Mouse (Mus musculus): ENCODE measurements around the gene Rbm18. TPM values are rescaled to one million over a fixed set of nuclear protein-coding genes. Genes with fewer than 3 reads are reported as not detected.
"Not testable (repeated sequence)": the region's sequence is repeated elsewhere in the genome, so short reads cannot be mapped to it uniquely, and the experiment has no call there.

Rbm18 gene
- polyA plus RNA-seq, 1 experiment from 2014 or later: 164 TPM

GRCm38 (mm10) chr2:36152401-36152800 is 15.8 kb upstream of the Rbm18 start:
- not testable (repeated sequence) for H3K9me3 ChIP-seq; H3K4me2 ChIP-seq (replicated peaks); H3K4me1 ChIP-seq; H3K27me3 ChIP-seq; H3K27ac ChIP-seq (replicated peaks); ATAC-seq (replicated peaks); H3K4me3 ChIP-seq; H3K9ac ChIP-seq (replicated peaks)
- WGBS: 93% methylated on average over 4 of the region's 4 CpGs
- H3K36me3 ChIP-seq: peaks cover 10% of the 10 kb centered on the region

- no peak overlapping the region for H3K27ac ChIP-seq (replicated peaks)
- H3K9me3 ChIP-seq: no peaks in the 10 kb centered on the region
- 91% methylated on average over 7 of the region's 7 CpGs for WGBS
- no peaks in the 10 kb centered on the region for H3K27me3 ChIP-seq
- peaks cover 10% of the 10 kb centered on the region for H3K36me3 ChIP-seq
- no peaks in the 10 kb centered on the region for H3K4me1 ChIP-seq
- no peak for ATAC-seq (replicated peaks)
- no peak overlapping the region for H3K4me2 ChIP-seq (replicated peaks)
- no peak overlapping the region for H3K4me3 ChIP-seq
- H3K9ac ChIP-seq (replicated peaks): no peak overlapping the region
These were observed 12.3 kb upstream of the Rbm18 start for GRCm38 (mm10) chr2:36148876-36149365.

GRCm38 (mm10) chr2:36139096-36139495 is 2.5 kb upstream of the Rbm18 start:
- no peak for ATAC-seq (replicated peaks)

GRCm38 (mm10) chr2:36135887-36136286 is 686 bp downstream of the Rbm18 start:
- peaks cover 29% of the 10 kb centered on the region for H3K4me1 ChIP-seq
- H3K4me3 ChIP-seq: peak overlapping the region; percentile 62
- peaks cover 34% of the 10 kb centered on the region for H3K36me3 ChIP-seq
- WGBS: 3% methylated on average over 4 of the region's 4 CpGs
- ATAC-seq (replicated peaks): 0 out of 2 replicates have a peak, but pooled peaks have one; percentile 0
- H3K4me2 ChIP-seq (replicated peaks): peak overlapping the region; percentile 61
- H3K9me3 ChIP-seq: no peaks in the 10 kb centered on the region
- peak overlapping the region; percentile 81; the same call in 1 of the 2 replicates for H3K27ac ChIP-seq (replicated peaks)
- no peaks in the 10 kb centered on the region for H3K27me3 ChIP-seq
- H3K9ac ChIP-seq (replicated peaks): peak overlapping the region; percentile 69

More at GRCm38 (mm10) chr2:36139096-36139495, 2.5 kb upstream of the Rbm18 start:
- H3K9me3 ChIP-seq: no peaks in the 10 kb centered on the region
- H3K9ac ChIP-seq (replicated peaks): no peak overlapping the region
- no peak overlapping the region for H3K4me3 ChIP-seq
- H3K36me3 ChIP-seq: peaks cover 7% of the 10 kb centered on the region; the same call in 1 of the 2 replicates
- peaks cover 29% of the 10 kb centered on the region for H3K4me1 ChIP-seq
- no peaks in the 10 kb centered on the region for H3K27me3 ChIP-seq
- H3K27ac ChIP-seq (replicated peaks): no peak overlapping the region
- 80% methylated on average over 2 of the region's 2 CpGs for WGBS
- H3K4me2 ChIP-seq (replicated peaks): no peak overlapping the region

- no peak for ATAC-seq (replicated peaks)
These were observed 7.5 kb downstream of the Rbm18 start for GRCm38 (mm10) chr2:36129051-36129450.

GRCm38 (mm10) chr2:36127973-36128372 is 8.6 kb downstream of the Rbm18 start:
- H3K27ac ChIP-seq (replicated peaks): no peak overlapping the region
- H3K4me2 ChIP-seq (replicated peaks): no peak overlapping the region
- H3K36me3 ChIP-seq: peaks cover 74% of the 10 kb centered on the region
- no peaks in the 10 kb centered on the region for H3K27me3 ChIP-seq
- ATAC-seq (replicated peaks): no peak
- WGBS: 87% methylated on average over 4 of the region's 4 CpGs
- H3K9me3 ChIP-seq: no peaks in the 10 kb centered on the region
- no peak overlapping the region for H3K9ac ChIP-seq (replicated peaks)
- H3K4me3 ChIP-seq: no peak overlapping the region
- H3K4me1 ChIP-seq: no peaks in the 10 kb centered on the region

More at GRCm38 (mm10) chr2:36129051-36129450, 7.5 kb downstream of the Rbm18 start:
- no peaks in the 10 kb centered on the region for H3K9me3 ChIP-seq
- H3K27me3 ChIP-seq: no peaks in the 10 kb centered on the region
- no peak overlapping the region for H3K4me2 ChIP-seq (replicated peaks)
- no peak overlapping the region for H3K4me3 ChIP-seq
- no peak overlapping the region for H3K27ac ChIP-seq (replicated peaks)
- no peak overlapping the region for H3K9ac ChIP-seq (replicated peaks)
- H3K36me3 ChIP-seq: peaks cover 77% of the 10 kb centered on the region
- H3K4me1 ChIP-seq: no peaks in the 10 kb centered on the region
- 73% methylated on average over 3 of the region's 3 CpGs for WGBS

GRCm38 (mm10) chr2:36126795-36127429 is 9.7 kb downstream of the Rbm18 start:
- H3K36me3 ChIP-seq: peaks cover 73% of the 10 kb centered on the region
- H3K4me1 ChIP-seq: no peaks in the 10 kb centered on the region
- H3K4me3 ChIP-seq: no peak overlapping the region
- H3K27ac ChIP-seq (replicated peaks): no peak overlapping the region
- ATAC-seq (replicated peaks): no peak
- no peaks in the 10 kb centered on the region for H3K27me3 ChIP-seq
- WGBS: 93% methylated on average over 9 of the region's 9 CpGs
- H3K9me3 ChIP-seq: no peaks in the 10 kb centered on the region
- H3K9ac ChIP-seq (replicated peaks): no peak overlapping the region
- no peak overlapping the region for H3K4me2 ChIP-seq (replicated peaks)

GRCm38 (mm10) chr2:36112632-36113031 is 23.9 kb downstream of the Rbm18 start:
- no peak overlapping the region for H3K4me3 ChIP-seq

GRCm38 (mm10) chr2:36108615-36109014 is 28.0 kb downstream of the Rbm18 start:
- H3K4me3 ChIP-seq: no peak overlapping the region
- WGBS: 4% methylated on average over 7 of the region's 7 CpGs
- no peak overlapping the region for H3K4me2 ChIP-seq (replicated peaks)
- no peak overlapping the region for H3K27ac ChIP-seq (replicated peaks)
- H3K36me3 ChIP-seq: no peaks in the 10 kb centered on the region
- H3K9me3 ChIP-seq: no peaks in the 10 kb centered on the region
- peaks cover 65% of the 10 kb centered on the region for H3K27me3 ChIP-seq
- peaks cover 20% of the 10 kb centered on the region for H3K4me1 ChIP-seq
- no peak overlapping the region for H3K9ac ChIP-seq (replicated peaks)
- no peak for ATAC-seq (replicated peaks)

More at GRCm38 (mm10) chr2:36112632-36113031, 23.9 kb downstream of the Rbm18 start:
- ATAC-seq (replicated peaks): no peak
- Histone ChIP-seq H3K27ac (replicated peaks) (no peak overlapping the region), H3K36me3 (peaks cover 22% of the 10 kb centered on the region), H3K4me1 (no peaks in the 10 kb centered on the region), H3K4me2 (replicated peaks) (no peak overlapping the region), H3K27me3 (peaks cover 30% of the 10 kb centered on the region), H3K9me3 (no peaks in the 10 kb centered on the region), H3K9ac (replicated peaks) (no peak overlapping the region)
- WGBS: 77% methylated on average over 3 of the region's 3 CpGs

GRCm38 (mm10) chr2:36104956-36105741 is 31.4 kb downstream of the Rbm18 start, which contains the start of gene Lhx6:
Lhx6 (minus strand) TSS chr2:36105408.
- ATAC-seq (replicated peaks): peak; percentile 54
- Histone ChIP-seq H3K36me3 (no peaks in the 10 kb centered on the region), H3K4me3 (peak within 1 kb of the TSS; percentile 43), H3K4me2 (replicated peaks) (peak within 1 kb of the TSS; percentile 52), H3K9ac (replicated peaks) (peak within 1 kb of the TSS; percentile 52), H3K27ac (replicated peaks) (peak within 1 kb of the TSS; percentile 90), H3K4me1 (peaks cover 33% of the 10 kb centered on the region), H3K9me3 (no peaks in the 10 kb centered on the region), H3K27me3 (peaks cover 81% of the 10 kb centered on the region)
- under 1% methylated on average over 56 of the region's 58 CpGs for WGBS

- Histone ChIP-seq H3K9me3 (no peaks in the 10 kb centered on the region), H3K4me1 (peaks cover 33% of the 10 kb centered on the region), H3K4me2 (replicated peaks) (peak overlapping the region; percentile 52), H3K4me3 (peak overlapping the region; percentile 43), H3K9ac (replicated peaks) (peak overlapping the region; percentile 52), H3K27me3 (peaks cover 84% of the 10 kb centered on the region), H3K36me3 (no peaks in the 10 kb centered on the region), H3K27ac (replicated peaks) (peak overlapping the region; percentile 90)
- ATAC-seq (replicated peaks): peak; percentile 62
- under 1% methylated on average over 32 of the region's 32 CpGs for WGBS
These were observed 32.1 kb downstream of the Rbm18 start for GRCm38 (mm10) chr2:36104436-36104955.
